Mouse (Mus musculus) kidney, embryonic 15.5 days (tissue): Measurements from ENCODE around the gene Kdelr2. TPM values are rescaled to one million over a fixed set of nuclear protein-coding genes. Genes with fewer than 3 reads are reported as not detected.
A peak's percentile ranks its signal among the peaks of the same experiment; 100 is the strongest.
"Not testable (repeated sequence)": the region's sequence is repeated elsewhere in the genome, so short reads cannot be mapped to it uniquely, and the experiment has no call there.

Experiments used
- ATAC-seq: fragments of 200-750 bp; cut with Nextera tagmentation; replicated peaks from 2 replicates; pipeline ENCODE4 v1.8.0; 2017; ENCODE audit warnings: moderate TSS enrichment; ENCODE audit not compliant: low FRiP score
- H3K27ac ChIP-seq: fragments of 300-500 bp; sonication (generic); 2 replicates; pipeline ENCODE4 v1.5.1; 2015; ENCODE audit warnings: mild to moderate bottlenecking, inconsistent platforms
- H3K27me3 ChIP-seq: fragments of 300-500 bp; sonication (generic); 2 replicates; pipeline ENCODE4 v1.6.1; 2015; ENCODE audit warnings: inconsistent platforms
- H3K36me3 ChIP-seq: fragments of 300-500 bp; sonication (generic); 2 replicates; pipeline ENCODE4 v1.6.1; 2015; ENCODE audit warnings: inconsistent platforms
- H3K4me1 ChIP-seq: fragments of 300-500 bp; sonication (generic); 2 replicates; pipeline ENCODE4 v1.6.1; 2015; ENCODE audit warnings: inconsistent platforms
- H3K4me2 ChIP-seq: fragments of 300-500 bp; sonication (generic); 2 replicates; pipeline ENCODE4 v1.6.1; 2015; ENCODE audit warnings: moderate library complexity, mild to moderate bottlenecking, inconsistent platforms
- H3K4me3 ChIP-seq: fragments of 300-500 bp; sonication (generic); replicated peaks from 2 replicates; pipeline ENCODE4 v1.5.1; 2015; ENCODE audit warnings: mild to moderate bottlenecking, inconsistent platforms
- H3K9ac ChIP-seq: fragments of 300-500 bp; sonication (generic); 2 replicates; pipeline ENCODE4 v1.6.1; 2015; ENCODE audit warnings: mild to moderate bottlenecking, inconsistent platforms
- H3K9me3 ChIP-seq: fragments of 300-500 bp; sonication (generic); replicated peaks from 2 replicates; pipeline ENCODE4 v1.6.1; 2016; ENCODE audit warnings: inconsistent platforms
- WGBS: fragments of 180-500 bp; shearing (Covaris S2); methylation state at CpG from one replicate; pipeline ENCODE4 v1.1.7; 2015; ENCODE audit warnings: mixed read lengths; 5-methylcytosine and 5-hydroxymethylcytosine counted together
- polyA plus RNA-seq: library from polyadenylated mRNA; unstranded; fragments of >200 nt; fragmentation: Nextera tagmentation; extraction: Ambion mirVana; gene quantifications from 2 replicates; pipeline ENCODE4 v1.2.1, GENCODE M21; 2015

Gene Kdelr2
- polyA plus RNA-seq, 1 experiment from 2014 or later: 344 TPM

DNA sequence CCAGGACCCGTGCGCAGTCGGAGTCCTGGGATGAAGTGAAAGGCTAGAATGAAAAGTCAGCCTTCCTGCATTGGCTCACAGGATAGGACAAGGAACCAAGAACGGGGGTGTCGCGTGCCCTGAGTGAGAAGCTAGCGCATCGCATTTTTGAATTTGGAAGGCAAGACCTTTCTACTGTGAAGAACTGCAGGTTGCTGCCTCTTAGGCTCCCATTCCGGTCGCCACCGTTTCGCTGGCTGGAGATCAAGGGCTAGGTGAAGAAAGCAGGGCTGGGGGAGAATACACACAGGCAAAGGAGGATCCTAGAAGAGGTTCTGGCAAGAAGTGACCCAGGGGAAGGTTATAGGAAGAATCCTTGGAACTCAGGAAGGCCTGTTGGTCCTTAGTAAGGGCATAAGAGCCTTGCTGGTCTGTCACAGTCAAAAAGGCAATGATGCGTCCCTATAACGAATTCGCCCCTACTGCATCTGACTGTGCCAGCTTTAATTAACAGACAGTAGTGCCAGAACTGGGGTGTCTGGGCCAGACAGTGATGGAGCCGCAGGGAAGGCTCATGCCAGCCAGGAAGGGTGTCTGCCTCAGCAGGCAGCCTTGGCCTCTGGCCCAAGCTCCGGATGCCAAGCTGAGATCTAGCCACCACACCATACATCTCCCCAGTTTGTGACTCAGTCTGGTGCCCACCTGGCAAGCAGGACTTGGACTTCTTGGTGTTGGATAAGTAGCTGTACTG is 33.1 kb upstream of the Kdelr2 start:
- no peak for ATAC-seq
- H3K4me3 ChIP-seq: peak overlapping the region; percentile 34; the same call in 1 of the 2 replicates
- WGBS: 24% methylated on average over 17 of the region's 17 CpGs

DNA sequence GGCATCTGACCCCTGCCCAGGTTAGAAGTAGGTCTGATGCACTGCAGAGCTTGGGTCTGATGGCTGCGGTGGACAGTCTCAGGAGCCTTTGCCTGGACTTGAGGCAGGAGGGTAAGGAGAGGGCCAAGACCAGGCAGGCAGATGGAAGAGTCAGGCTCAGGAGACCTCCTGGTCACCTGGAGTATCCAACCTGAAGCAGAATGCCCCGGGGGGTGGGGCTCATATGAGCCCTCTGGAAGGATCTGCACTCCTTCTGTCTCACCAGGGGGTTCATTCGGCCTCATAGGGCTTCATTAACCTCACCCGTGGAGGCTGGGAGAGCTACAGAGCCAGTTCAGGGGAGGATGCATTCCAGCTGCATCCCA is 32.5 kb upstream of the Kdelr2 start:
- H3K36me3 ChIP-seq: no peaks in the 10 kb centered on the region
- no peak overlapping the region for H3K9ac ChIP-seq
- 62% methylated on average over 4 of the region's 4 CpGs for WGBS
- H3K4me1 ChIP-seq: peaks cover 18% of the 10 kb centered on the region
- H3K9me3 ChIP-seq: no peaks in the 10 kb centered on the region
- H3K27me3 ChIP-seq: peaks cover 91% of the 10 kb centered on the region
- H3K4me2 ChIP-seq: no peak overlapping the region
- no peak overlapping the region for H3K27ac ChIP-seq
- H3K4me3 ChIP-seq: no peak overlapping the region
- ATAC-seq: no peak

More for the DNA sequence above, 33.1 kb upstream of the Kdelr2 start:
- H3K4me2 ChIP-seq: peak overlapping the region; percentile 58
- H3K27ac ChIP-seq: no peak overlapping the region
- H3K9ac ChIP-seq: no peak overlapping the region
- peaks cover 93% of the 10 kb centered on the region for H3K27me3 ChIP-seq
- H3K36me3 ChIP-seq: no peaks in the 10 kb centered on the region
- H3K4me1 ChIP-seq: peaks cover 18% of the 10 kb centered on the region
- H3K9me3 ChIP-seq: no peaks in the 10 kb centered on the region

DNA sequence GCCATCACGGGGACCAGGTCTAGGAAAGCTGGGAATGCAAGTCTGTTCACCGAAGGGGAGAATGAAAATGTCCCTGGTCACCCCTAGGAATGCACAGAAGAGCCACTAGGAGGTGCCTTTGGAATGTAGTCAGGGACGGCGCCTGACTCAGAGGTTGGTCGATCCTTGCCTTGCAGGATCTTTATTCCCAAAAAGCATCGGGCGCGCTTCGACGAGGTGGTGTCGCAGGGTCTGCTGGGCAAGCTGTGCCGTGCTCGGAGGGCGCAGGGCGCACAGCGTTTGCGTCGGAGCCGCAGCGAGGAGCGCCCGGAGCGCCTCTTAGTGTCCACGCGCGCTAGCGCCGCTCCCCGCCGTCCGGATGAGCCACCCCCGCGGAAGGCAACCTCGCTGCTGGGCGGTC is 30.8 kb upstream of the Kdelr2 start:
- Histone ChIP-seq H3K27ac (no peak overlapping the region), H3K27me3 (peaks cover 84% of the 10 kb centered on the region), H3K36me3 (no peaks in the 10 kb centered on the region), H3K4me1 (peaks cover 18% of the 10 kb centered on the region), H3K4me2 (peak overlapping the region; percentile 72), H3K4me3 (peak overlapping the region; percentile 42), H3K9me3 (no peaks in the 10 kb centered on the region), H3K9ac (no peak overlapping the region)
- no peak; the same call in 1 of the 2 replicates for ATAC-seq
- 1% methylated on average over 35 of the region's 35 CpGs for WGBS

DNA sequence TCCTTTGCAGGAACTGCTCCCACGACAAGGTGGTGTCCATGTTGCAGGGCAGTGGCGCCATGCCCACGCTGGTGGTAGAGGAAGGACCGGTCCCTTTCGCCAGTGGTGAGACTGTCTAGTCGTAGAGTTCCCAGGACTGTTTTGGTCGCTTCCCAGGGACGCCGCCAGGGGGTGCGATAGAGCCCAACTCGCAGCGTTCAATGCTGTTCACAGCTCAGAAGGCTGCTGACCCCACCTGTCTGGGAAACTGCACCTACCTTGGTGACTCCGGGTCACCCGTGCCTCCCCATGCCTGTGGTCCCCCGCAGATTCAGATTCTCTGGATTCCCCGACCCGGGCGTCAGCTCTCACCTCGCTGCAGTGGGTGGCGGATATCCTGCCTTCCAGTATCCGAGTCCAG is 28.4 kb upstream of the Kdelr2 start:
- Histone ChIP-seq H3K4me2 (peak overlapping the region; percentile 58), H3K4me1 (peaks cover 9% of the 10 kb centered on the region), H3K36me3 (no peaks in the 10 kb centered on the region), H3K9me3 (no peaks in the 10 kb centered on the region), H3K27me3 (peaks cover 59% of the 10 kb centered on the region), H3K27ac (no peak overlapping the region), H3K9ac (no peak overlapping the region), H3K4me3 (peak overlapping the region; percentile 31)
- WGBS: 7% methylated on average over 21 of the region's 21 CpGs
- ATAC-seq: peak; percentile 37; the same call in 1 of the 2 replicates

DNA sequence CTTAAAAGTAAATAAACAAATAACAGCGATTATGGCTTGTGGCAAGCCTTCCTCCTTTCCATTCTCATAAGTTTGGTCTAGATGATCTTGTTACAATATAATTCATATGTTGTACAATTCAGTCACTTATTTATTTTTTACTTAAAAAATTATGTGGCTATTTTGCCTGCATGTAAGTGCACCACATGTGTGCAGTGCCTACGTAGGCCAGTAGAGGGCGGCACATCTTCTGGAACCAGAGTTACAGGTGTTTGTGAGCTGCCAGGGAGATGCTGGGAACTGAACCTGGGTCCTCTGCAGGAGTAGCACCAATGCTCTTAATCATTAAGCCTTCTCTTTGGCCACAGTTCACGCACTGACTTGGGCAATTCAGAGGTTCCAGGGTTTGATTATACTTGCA is 27.5 kb upstream of the Kdelr2 start:
- no peak for ATAC-seq
- no peaks in the 10 kb centered on the region for H3K9me3 ChIP-seq
- WGBS: 84% methylated on average over 4 of the region's 4 CpGs
- H3K27ac ChIP-seq: no peak overlapping the region
- no peak overlapping the region for H3K9ac ChIP-seq
- peaks cover 8% of the 10 kb centered on the region for H3K4me1 ChIP-seq
- no peak overlapping the region for H3K4me3 ChIP-seq
- H3K36me3 ChIP-seq: no peaks in the 10 kb centered on the region
- H3K4me2 ChIP-seq: no peak overlapping the region
- H3K27me3 ChIP-seq: peaks cover 50% of the 10 kb centered on the region

DNA sequence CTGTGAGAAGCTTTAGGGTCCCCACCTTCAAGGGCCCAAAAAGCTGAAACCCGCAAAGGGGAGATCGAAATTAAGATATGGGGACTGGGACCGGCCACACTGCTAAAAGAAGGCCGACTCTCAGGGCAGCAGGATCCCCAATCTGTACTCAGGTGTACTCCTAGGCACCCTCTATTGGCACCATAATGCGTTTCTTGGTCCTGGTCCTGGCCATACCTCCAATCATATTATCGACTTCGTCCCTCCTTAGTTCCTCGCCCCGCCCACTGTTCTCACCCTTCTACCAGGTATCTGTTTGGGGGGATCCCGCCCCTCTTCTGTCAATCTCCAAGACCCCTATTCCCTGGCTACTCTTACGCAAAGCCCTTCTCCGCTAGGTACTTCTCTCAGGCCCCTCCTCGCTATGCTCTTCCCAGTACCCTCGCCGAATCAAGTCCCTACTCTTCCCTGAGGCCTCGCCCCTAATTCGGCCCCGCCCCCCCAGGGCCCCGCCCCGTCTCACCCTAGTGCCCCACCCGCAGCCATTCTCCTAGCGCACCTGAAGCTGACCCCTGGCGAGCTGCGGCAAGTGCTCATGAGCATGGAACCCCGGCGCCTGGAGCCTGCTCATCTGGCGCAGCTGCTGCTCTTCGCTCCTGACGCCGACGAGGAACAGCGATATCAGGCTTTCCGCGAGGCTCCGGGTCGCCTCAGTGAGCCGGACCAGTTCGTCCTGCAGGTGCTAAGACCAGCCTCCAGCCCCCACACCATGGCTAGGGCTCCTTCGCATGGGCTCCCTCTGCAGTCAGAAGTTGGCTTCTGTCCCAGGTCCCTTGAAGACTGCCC is 16.6 kb upstream of the Kdelr2 start:
- Histone ChIP-seq H3K4me1 (peaks cover 12% of the 10 kb centered on the region), H3K9ac (peak overlapping the region; percentile 31; the same call in 1 of the 2 replicates), H3K4me2 (peak overlapping the region; percentile 85), H3K27me3 (peaks cover 35% of the 10 kb centered on the region), H3K36me3 (no peaks in the 10 kb centered on the region), H3K4me3 (peak overlapping the region; percentile 44), H3K9me3 (no peaks in the 10 kb centered on the region), H3K27ac (no peak overlapping the region)
- ATAC-seq: peak; percentile 84
- WGBS: 7% methylated on average over 39 of the region's 39 CpGs

DNA sequence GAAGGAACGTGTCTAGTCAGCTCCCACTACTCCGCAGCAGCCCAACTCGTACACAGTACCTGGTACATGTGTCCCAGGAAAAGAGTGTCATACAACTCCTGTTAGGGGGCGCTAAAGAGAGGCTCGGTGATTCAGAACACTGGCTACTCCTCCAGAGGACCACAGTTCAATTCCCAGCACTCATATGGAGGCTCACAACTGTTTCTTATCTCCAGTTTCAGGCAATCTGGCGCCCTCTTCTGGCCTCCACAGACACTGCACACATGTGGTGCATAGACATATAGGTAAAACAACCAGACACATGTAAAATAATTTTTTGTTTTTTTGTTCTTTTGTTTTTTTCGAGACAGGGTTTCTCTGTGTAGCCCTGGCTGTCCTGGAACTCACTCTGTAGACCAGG is 9.5 kb upstream of the Kdelr2 start:
- H3K4me2 ChIP-seq: no peak overlapping the region
- no peak overlapping the region for H3K27ac ChIP-seq
- H3K9me3 ChIP-seq: no peaks in the 10 kb centered on the region
- H3K36me3 ChIP-seq: peaks cover 7% of the 10 kb centered on the region; the same call in 1 of the 2 replicates
- no peak overlapping the region for H3K4me3 ChIP-seq
- no peaks in the 10 kb centered on the region for H3K27me3 ChIP-seq
- no peaks in the 10 kb centered on the region for H3K4me1 ChIP-seq
- H3K9ac ChIP-seq: no peak overlapping the region
- WGBS: 83% methylated on average over 7 of the region's 7 CpGs
- no peak for ATAC-seq

DNA sequence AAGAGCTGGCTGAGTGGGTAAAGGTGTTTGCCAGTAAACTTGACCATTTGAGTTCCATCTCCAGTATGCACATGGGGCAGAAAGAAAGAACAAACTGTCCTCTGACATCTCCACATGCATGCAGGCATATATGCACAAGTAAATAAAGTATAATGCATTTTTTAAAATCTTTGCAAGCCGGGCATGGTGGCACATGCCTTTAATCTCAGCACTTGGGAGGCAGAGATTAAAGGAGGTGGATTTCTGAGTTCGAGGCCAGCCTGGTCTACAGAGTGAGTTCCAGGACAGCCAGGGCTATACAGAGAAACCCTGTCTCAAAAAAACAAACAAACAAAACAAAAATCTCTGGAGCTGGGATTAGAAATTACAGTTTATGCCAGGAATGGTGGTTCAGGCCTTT is 8.7 kb upstream of the Kdelr2 start:
- ATAC-seq: not testable (repeated sequence)

DNA sequence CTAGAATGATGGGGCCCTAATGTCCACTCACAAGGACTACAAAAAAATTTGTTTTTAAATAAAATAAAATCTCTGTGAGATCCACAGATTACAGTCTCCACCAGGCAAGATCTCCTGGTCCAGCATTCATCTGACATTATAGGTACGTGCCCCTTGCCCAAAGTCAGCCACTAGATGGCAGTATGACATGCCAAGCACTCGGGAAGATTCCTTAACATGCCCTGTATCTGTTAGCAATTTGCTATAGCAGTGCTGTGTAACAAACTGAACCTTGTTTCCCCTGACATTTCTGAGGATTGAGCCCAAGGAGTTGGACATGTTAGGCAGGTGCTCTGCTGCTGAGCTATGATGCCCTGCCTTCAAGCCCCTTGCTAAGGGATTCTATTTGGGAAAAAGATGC is 8.0 kb upstream of the Kdelr2 start:
- Histone ChIP-seq H3K27ac (no peak overlapping the region), H3K9me3 (no peaks in the 10 kb centered on the region), H3K4me3 (no peak overlapping the region), H3K9ac (no peak overlapping the region), H3K36me3 (peaks cover 9% of the 10 kb centered on the region), H3K4me1 (no peaks in the 10 kb centered on the region), H3K4me2 (no peak overlapping the region), H3K27me3 (no peaks in the 10 kb centered on the region)
- 50% methylated on average over 2 of the region's 2 CpGs for WGBS
- ATAC-seq: no peak

More for the DNA sequence above, 8.7 kb upstream of the Kdelr2 start:
- H3K27ac ChIP-seq, H3K4me1 ChIP-seq, H3K9me3 ChIP-seq, H3K27me3 ChIP-seq, H3K9ac ChIP-seq, H3K36me3 ChIP-seq, H3K4me2 ChIP-seq, H3K4me3 ChIP-seq: not testable (repeated sequence)
- WGBS: 94% methylated on average over 2 of the region's 2 CpGs

DNA sequence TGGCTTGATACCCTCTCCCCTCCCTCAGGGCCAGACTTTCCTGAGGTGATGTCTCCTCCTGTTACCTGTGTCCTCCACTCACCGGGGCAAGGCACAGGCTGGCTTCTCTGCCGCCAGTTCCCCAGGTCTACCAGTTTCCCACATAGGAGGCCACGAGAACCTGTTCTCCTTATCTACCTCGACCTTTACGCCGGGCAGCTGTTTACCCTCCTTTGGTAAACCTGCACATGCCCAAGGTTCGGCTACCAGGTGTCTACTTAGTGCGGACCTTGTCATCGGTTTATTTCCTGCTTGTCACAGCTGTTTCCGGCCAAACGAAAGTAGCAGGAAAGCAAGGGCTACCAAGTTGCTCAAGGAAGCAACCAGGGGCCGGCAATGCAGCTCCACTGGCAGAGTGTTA is 3.1 kb upstream of the Kdelr2 start:
- peaks cover 20% of the 10 kb centered on the region for H3K4me1 ChIP-seq
- no peak overlapping the region for H3K4me2 ChIP-seq
- ATAC-seq: no peak
- H3K27me3 ChIP-seq: no peaks in the 10 kb centered on the region
- no peak overlapping the region for H3K9ac ChIP-seq
- H3K4me3 ChIP-seq: no peak overlapping the region
- H3K36me3 ChIP-seq: peaks cover 13% of the 10 kb centered on the region
- 89% methylated on average over 12 of the region's 12 CpGs for WGBS
- H3K27ac ChIP-seq: no peak overlapping the region
- H3K9me3 ChIP-seq: no peaks in the 10 kb centered on the region

DNA sequence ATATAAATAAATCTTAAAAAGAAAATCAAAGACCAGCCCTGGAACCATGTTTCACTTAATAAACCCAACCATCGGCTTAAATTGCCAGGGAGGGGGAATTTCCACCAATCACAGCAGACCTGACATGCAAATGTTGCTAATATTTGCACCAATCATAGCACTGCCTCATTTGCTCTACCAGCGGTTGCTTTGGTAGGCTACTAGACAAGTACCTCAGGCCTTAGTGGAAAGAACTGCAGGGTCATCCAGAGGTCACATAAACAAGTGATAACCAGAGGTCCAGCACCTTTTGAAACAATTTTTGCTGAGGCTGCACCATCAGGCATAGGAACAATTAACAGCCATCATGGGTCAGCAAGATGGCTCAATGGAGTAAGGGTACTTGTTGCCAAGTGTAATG is 2.1 kb upstream of the Kdelr2 start:
- Histone ChIP-seq H3K9ac (no peak overlapping the region), H3K4me3 (no peak overlapping the region), H3K4me2 (no peak overlapping the region), H3K36me3 (peaks cover 24% of the 10 kb centered on the region), H3K27me3 (no peaks in the 10 kb centered on the region), H3K9me3 (no peaks in the 10 kb centered on the region), H3K27ac (no peak overlapping the region), H3K4me1 (peaks cover 29% of the 10 kb centered on the region)
- ATAC-seq: no peak
- WGBS: 72% methylated on average over 2 of the region's 2 CpGs

DNA sequence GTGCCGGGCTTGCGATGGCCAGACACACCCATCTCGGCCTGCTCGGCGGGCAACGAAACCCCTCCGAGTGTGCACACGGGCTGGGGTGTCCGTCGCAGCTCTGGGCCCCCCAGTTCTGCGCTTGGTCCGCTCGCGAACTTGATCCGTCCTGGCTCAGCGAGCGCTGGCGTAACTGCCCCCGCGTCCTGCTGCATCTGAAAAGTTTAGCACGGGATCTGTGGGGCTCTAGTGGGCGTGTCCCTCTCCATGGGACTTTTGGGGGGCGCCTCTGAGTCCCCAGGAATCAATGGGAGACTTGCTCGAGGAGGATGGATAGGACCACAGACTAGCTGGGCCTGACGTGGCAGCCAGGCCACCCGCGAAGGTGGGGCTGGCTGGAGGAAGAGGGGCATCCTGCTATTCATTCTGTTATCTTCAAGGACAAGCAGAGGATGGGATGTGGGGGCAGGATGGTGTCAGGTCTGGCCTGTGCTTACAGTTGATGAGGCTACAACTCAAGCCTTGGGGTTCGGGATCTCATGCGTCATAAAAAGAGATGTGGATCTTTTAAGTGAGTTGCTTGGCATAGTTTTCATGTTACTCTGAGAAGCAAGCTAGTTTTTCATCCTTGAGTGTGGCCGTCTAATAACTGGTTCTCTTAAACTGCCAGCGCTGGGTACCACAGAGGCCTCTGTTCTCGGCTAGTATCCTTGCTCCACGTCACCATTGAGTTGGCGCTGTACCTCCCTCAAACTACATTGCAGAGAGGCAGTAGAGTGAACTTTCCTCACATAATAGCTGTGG is 701 bp downstream of the Kdelr2 start:
- ATAC-seq: peak; percentile 57
- Histone ChIP-seq H3K4me2 (peak overlapping the region; percentile 73), H3K27ac (peak overlapping the region; percentile 90), H3K36me3 (peaks cover 35% of the 10 kb centered on the region), H3K4me1 (peaks cover 31% of the 10 kb centered on the region), H3K27me3 (no peaks in the 10 kb centered on the region), H3K4me3 (peak overlapping the region; percentile 97), H3K9me3 (no peaks in the 10 kb centered on the region), H3K9ac (peak overlapping the region; percentile 91)
- whole genome bisulfite sequencing: 3% methylated on average over 34 of the region's 34 CpGs
